Mouse (Mus musculus) CD4-positive, CD25-positive, alpha-beta regulatory T cell, adult 4 months (primary cell): ENCODE results near the gene Hsp90ab1. TPM values are rescaled to one million over a fixed set of nuclear protein-coding genes. Genes with fewer than 3 reads are reported as not detected.
A peak's percentile ranks its signal among the peaks of the same experiment; 100 is the strongest.

Source experiments
- ATAC-seq: one replicate; pipeline ENCODE4 v1.8.0; 2017
- polyA plus RNA-seq, 2 experiments: library from polyadenylated mRNA; unstranded; fragments of 100-300 nt; shearing (Covaris generic); gene quantifications; one replicate each; pipeline ENCODE4 v1.2.1; 2017

Hsp90ab1 gene
- polyA plus RNA-seq, 2 experiments from 2014 or later, result 1,172 to 1,222 TPM

GRCm38 (mm10) chr17:45556514-45557245, 16.4 kb downstream of the Hsp90ab1 start:
- no peak for ATAC-seq

- no peak for ATAC-seq
Observed at GRCm38 (mm10) chr17:45556107-45556489, 17.0 kb downstream of the Hsp90ab1 start.

GRCm38 (mm10) chr17:45555452-45556106, 17.5 kb downstream of the Hsp90ab1 start, which contains the start of gene Nfkbie:
Nfkbie (plus strand) TSS chr17:45555703.
- peak; percentile 61 for ATAC-seq

- no peak for ATAC-seq
Observed at GRCm38 (mm10) chr17:45554420-45554819, 18.7 kb downstream of the Hsp90ab1 start.

- ATAC-seq, result no peak
Observed at GRCm38 (mm10) chr17:45553065-45553464, 20.0 kb downstream of the Hsp90ab1 start.

GRCm38 (mm10) chr17:45551816-45552451, 21.1 kb downstream of the Hsp90ab1 start:
- ATAC-seq, result peak; percentile 69

GRCm38 (mm10) chr17:45551249-45551796, 21.7 kb downstream of the Hsp90ab1 start:
- no peak for ATAC-seq

- no peak for ATAC-seq
Observed at GRCm38 (mm10) chr17:45550253-45550652, 22.8 kb downstream of the Hsp90ab1 start.

GRCm38 (mm10) chr17:45549617-45550181, 23.4 kb downstream of the Hsp90ab1 start, which contains the start of gene Tmem151b:
Tmem151b (minus strand) TSS chr17:45549677.
- peak; percentile 8 for ATAC-seq

- no peak for ATAC-seq
Observed at GRCm38 (mm10) chr17:45548541-45549512, 24.2 kb downstream of the Hsp90ab1 start.

- no peak for ATAC-seq
Observed at GRCm38 (mm10) chr17:45547461-45548190, 25.4 kb downstream of the Hsp90ab1 start.

- ATAC-seq, result no peak
Observed at GRCm38 (mm10) chr17:45546941-45547340, 26.1 kb downstream of the Hsp90ab1 start.

- ATAC-seq, result no peak
Observed at GRCm38 (mm10) chr17:45545278-45545961, 27.7 kb downstream of the Hsp90ab1 start.

GRCm38 (mm10) chr17:45544873-45545277, 28.2 kb downstream of the Hsp90ab1 start:
- ATAC-seq, result no peak

GRCm38 (mm10) chr17:45544001-45544872, 28.8 kb downstream of the Hsp90ab1 start:
- ATAC-seq, result no peak

GRCm38 (mm10) chr17:45543115-45543514, 30.0 kb downstream of the Hsp90ab1 start:
- ATAC-seq, result no peak

- no peak for ATAC-seq
Observed at GRCm38 (mm10) chr17:45542705-45543104, 30.4 kb downstream of the Hsp90ab1 start.

- no peak for ATAC-seq
Observed at GRCm38 (mm10) chr17:45542129-45542528, 30.9 kb downstream of the Hsp90ab1 start.

GRCm38 (mm10) chr17:45539664-45540063, 33.4 kb downstream of the Hsp90ab1 start:
- no peak for ATAC-seq
